Mouse (Mus musculus): ENCODE results near the gene Skap1.

GRCm38 (mm10) chr11:96776968-96777962 is 312.9 kb downstream of the Skap1 start, which contains the start of gene Snx11:
- TF ChIP-seq POLR2A (IDR thresholded peaks at IDR 0.05; ENCODE audit: insufficient read depth, low read depth, low read length) (peak; percentile 85), CTCF (IDR thresholded peaks at IDR 0.05) (peak; percentile 96)
